Mouse (Mus musculus): ENCODE results near the gene Gpnmb. TPM values are rescaled to one million over a fixed set of nuclear protein-coding genes. Genes with fewer than 3 reads are reported as not detected.

Gene Gpnmb
- total RNA-seq (2015; ENCODE audit: low replicate concordance) (13.7 TPM in 1 of 2 replicates, not detected in the other), total RNA-seq (2017; ENCODE audit: low replicate concordance) (0.13 TPM in 1 of 2 replicates, not detected in the other)

DNA sequence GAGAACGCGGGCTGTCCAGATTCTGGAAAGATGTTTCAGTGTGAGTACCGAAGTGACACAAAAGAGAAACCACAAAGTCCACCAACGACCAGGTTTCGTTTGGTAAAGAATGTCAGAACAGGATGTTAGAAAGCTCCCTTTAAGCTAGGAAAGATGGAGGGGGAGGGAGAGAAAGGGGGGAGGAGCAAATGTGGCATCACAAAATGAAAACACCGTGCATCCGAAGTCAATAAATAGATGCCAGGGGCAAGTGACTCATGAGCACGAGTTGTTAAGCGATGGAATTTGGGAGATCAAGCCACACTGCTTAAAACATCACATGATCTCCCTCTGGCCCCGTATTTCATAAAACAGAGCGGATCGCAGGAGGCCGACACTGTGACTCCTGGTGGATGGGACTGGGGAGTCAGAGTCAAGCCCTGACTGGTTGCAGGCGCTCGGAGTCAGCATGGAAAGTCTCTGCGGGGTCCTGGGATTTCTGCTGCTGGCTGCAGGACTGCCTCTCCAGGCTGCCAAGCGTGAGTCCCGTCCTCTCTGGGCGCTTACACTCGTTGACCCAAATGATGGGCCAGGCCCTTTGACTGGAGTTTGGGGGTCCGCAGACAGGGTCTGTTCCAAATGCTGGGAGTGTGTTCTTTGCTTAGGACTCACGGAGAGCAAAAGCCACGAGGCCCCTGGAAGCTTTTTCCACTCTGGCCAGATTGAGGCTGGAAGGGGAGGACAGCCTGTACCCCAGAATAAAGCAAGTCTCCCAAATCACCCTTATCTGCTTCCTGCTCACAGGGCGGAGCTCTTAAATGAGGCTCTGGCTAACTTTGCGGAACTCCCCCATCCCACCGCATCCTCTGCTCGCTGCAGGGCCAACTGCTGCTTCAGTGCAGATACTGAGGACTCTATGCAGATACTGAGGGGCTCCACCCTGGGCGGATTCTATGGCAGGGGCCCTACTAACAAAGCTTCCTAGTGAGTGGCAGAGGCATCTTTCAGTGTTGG, at the start of gene Gpnmb:
Gene Gpnmb (plus strand): TSS at position 272 of the 993 bp plus-strand sequence.
- no peak for ATAC-seq (replicated peaks; ENCODE audit: low FRiP score, poor library complexity, severe bottlenecking)

DNA sequence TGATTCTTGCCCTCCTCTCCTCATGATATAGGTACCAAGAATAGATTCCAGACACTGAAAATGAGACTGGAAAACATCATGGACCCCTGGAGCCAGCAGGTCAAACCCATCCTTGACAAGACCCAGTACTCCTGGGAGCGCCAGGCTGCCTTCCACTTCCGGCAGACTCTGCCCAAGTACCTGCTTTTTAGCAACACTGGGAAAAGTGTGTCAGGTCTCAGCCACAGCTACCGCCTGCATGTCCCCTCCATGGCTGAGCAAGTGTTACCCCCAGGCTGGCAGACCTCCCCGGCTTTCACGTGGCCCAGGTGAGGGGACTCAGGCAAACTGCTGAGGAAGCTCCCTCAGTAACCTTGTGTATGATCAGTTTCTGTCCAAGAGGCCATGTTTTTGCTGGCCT, 46.4 kb upstream of the Gpnmb start:
- ATAC-seq (replicated peaks; ENCODE audit: low FRiP score, poor library complexity, severe bottlenecking): no peak

DNA sequence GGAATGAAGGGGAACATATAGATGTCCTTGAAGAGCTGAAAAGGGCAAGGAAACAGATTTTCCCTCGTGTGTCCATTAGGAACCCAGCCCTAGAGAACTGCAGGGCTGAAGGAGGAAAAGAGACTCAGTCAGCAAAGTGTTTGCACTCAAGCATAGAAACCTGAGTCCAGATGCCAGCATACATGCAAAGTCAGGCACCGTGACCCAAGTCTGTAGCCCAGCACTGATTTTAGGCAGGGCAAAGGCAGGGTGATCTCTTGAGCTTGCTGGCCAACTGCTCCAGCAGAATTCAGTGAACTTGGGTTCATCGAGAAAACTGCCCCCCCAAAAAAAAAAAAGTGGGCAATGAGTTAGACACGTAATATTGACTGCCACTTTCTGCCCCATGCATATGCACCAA, 44.4 kb upstream of the Gpnmb start:
- no peak for ATAC-seq (replicated peaks; ENCODE audit: low FRiP score, poor library complexity, severe bottlenecking)

DNA sequence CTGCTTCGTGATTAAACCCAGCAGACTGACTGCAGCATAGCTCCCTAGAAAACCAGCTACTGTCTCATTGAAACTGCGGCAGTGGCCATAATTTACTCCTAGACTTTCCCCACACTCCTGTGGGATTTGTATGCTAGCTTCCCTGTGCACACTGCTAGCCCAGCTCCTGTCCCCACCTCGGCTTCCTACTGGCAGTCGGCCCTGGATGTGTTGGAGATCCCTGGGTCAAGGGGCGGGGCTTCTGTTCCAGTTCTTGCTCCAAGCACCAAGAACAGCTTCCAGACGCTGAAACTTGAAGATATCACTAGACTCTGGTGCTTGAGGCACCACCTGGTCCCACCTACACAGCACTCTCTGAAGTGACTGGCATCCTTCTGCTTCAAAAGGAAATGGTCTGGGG, 38.2 kb upstream of the Gpnmb start:
- no peak for ATAC-seq (replicated peaks; ENCODE audit: low FRiP score, poor library complexity, severe bottlenecking)

DNA sequence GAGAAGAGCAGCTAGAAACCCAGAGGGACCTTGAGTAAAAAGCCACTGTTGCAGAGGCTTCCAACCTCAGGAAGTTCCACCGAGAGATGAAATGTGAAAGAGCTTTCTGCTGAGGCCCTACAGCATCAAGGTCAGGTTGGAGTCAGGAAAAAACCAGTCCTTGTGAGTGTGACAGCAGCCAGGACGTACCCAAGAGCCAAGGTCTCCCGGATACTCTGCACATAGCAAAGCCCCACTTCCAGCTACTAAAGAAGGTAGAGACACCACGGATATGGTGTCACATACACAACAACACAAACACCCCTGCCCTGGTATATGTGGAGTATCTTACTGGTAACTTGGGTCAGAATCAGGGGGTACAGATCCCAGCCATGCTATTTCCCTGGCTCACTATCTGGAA, 37.5 kb upstream of the Gpnmb start:
- ATAC-seq (replicated peaks; ENCODE audit: low FRiP score, poor library complexity, severe bottlenecking): no peak

DNA sequence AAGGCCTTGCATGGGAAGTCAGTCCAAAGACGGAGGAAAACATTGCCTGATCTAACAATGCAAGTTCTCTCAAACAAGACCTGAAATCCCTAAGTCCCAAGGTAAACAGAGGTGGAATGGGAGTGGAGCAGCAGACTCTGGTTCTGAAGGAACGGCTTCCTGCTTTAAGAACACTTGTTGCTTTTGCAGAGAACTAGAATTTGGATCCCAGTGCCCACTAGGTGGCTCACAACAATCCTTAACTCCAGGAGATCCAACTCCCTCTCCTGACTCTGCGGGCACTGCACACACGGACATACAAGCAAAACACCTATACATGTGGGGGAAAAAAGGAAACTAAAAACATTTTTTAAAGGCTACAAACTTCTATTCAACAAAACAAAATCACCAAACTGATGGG, 33.0 kb upstream of the Gpnmb start:
- no peak for ATAC-seq (replicated peaks; ENCODE audit: low FRiP score, poor library complexity, severe bottlenecking)

DNA sequence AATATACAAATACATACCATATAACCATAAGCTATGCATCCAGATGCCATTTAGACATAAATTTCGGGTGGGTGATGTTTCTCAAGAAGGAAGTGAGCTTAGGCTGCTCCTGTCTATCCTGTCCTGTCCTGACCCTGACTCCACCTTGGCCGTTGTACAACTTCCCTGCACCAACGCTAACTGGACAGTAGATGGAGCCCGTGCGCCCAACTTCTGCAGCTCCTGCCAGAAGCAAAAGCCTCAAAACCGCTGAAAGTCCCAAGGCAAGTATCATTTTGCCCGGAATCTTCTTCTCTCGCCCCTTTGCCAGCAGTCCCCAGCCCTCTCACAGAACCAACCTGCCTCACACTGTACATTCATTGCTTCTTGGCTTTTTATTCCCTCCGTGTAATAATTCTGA, 28.4 kb upstream of the Gpnmb start:
- 0 out of 2 replicates have a peak, but pooled peaks have one; percentile 52 for ATAC-seq (replicated peaks; ENCODE audit: low FRiP score, poor library complexity, severe bottlenecking)

DNA sequence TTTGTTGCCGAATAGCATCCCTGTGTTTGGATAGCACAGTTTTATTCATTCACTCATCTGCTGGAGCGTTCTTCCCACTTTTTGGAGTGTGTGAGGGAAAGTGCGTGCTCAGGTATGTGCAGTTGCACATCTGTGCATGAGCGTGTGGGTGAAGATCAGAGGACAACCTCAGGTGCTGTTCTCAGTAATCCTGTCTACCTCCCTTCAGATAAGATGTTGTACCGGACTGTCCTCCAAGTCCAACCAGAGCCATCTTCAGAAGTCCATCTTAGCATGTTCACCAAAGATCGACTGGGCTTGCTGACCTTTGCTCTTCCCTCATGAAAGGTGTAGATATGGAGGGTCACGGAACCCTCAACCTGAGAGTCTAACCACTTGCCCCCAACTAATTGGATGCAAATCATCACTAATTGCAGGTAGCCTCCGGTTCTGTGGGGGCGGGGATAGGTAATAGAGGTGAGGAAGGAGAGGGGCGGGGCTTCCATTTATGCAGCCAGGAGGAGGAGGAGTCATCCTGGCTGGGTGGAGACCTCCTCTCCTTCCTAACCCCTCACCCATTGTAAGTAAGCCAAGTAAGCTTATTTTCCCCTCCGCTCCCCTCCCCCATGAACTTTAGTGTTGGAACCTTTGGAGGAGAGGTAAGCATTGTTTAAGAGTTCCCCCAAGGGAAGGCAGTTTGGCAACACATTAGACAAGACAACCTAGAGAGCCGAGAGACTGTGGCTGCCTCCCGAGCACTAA, 27.8 kb upstream of the Gpnmb start:
- no peak for ATAC-seq (replicated peaks; ENCODE audit: low FRiP score, poor library complexity, severe bottlenecking)

DNA sequence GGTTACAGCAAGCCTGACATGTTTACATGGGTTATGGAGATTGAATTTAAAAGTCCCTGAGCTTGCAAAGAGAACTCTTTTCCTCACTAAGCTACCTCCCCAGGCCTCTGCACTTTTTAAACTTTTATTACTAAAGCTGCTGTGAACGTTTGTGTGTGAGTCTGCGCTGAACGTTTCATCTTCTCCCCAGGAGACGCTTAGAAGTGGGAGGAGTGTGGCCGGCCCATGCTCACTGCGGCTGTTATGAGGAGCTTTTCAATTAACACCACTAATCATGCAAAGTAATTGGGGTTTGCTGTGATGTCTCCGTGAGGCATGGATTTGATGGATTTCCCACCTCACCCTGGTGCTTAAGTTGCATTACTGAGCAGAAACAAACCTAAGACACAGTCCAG, 27.2 kb upstream of the Gpnmb start:
- no peak for ATAC-seq (replicated peaks; ENCODE audit: low FRiP score, poor library complexity, severe bottlenecking)

DNA sequence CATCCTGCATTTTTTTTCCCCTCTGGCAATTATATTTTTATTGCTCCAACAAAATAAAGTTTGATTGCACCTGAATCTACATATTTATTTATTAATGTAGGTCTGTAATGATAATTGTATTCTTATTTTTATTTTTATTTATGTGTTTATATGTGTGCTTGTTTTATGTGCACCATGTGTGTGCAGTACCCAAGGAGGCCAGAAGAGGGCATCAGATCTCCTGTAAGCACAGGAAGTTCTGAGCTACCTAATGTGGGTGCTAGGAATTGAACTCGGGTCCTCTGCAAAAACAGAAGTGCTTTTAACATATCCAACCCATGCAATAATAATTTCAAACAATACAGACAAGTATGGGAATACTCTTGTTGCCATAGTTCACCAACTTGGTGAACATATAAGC, 26.7 kb upstream of the Gpnmb start:
- no peak for ATAC-seq (replicated peaks; ENCODE audit: low FRiP score, poor library complexity, severe bottlenecking)

DNA sequence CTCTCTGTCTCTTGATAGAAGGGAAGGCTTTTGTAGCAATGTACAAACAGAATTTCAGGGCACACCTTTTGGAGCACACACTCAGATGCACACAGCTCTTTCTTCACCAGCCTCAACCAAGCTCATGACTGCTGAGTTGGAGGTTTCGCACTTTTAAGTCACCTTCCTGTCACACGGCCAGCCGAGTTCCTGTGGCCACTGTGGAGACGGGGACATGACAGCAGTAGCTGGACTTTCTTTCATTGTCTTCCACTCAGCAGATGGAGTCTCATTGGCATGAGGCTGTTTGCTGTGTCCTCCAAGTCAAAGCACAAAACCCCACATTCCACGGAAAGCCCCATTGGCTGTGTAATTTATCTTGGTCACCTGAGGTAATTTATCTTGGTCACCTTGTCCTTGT, 25.2 kb upstream of the Gpnmb start:
- ATAC-seq (replicated peaks; ENCODE audit: low FRiP score, poor library complexity, severe bottlenecking): no peak

DNA sequence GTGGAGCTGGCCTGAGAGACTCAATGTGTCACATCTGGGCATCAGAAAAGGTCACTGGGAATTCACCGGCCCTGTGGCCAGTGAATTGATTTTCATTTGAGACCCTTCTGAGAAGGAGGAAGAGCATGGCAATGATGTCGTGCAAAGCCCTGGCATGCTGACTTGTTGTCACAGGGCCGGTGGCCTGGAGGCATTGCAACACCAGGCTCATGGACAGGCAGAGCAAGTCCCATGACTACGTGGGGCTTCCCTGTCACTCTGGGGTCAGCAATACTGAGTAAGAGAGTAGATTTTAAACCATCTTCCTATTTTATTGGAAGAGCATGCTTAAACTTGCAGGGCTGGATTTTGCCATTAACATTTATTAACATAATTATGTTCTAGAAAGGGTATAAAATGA, 23.3 kb upstream of the Gpnmb start:
- ATAC-seq (replicated peaks; ENCODE audit: low FRiP score, poor library complexity, severe bottlenecking): no peak

DNA sequence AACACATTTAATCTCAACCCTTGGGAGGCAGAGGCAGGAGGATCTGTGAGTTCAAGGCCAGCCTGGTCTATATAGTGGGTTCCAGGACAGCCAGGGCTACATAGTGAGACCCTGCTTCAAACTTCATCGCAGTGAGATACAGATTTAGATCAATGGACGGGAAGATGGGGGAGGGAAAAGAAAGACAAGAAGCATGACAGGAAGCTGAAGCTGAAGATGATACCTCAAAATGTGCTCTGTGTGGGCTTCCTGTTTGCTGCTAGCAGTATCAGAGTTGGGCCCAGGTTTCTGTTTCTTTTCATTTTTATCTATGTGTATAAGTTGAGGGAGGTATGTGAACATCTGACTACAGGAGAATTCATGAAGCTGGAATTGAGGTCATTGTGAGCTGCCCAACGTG, 22.9 kb upstream of the Gpnmb start:
- ATAC-seq (replicated peaks; ENCODE audit: low FRiP score, poor library complexity, severe bottlenecking): no peak

DNA sequence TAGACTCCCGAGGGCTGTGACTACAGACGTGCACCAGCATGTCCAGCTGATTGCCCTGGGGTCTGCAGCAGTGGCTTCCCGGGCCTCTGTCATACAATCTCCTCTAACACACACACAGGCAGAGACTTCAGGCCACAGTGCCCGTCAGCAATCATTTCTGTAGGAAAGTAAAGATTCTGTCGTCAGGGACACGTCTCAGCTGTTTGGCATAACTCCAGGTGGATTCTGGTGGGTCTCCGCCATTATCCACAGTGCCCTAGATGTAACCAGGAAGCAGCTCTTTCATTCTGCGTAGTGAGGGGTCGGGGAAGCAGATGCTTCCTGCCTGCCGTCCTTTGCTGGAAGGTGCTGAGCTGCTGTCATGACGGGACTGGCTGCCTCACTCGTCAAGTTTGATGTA, 19.2 kb upstream of the Gpnmb start:
- ATAC-seq (replicated peaks; ENCODE audit: low FRiP score, poor library complexity, severe bottlenecking): no peak

DNA sequence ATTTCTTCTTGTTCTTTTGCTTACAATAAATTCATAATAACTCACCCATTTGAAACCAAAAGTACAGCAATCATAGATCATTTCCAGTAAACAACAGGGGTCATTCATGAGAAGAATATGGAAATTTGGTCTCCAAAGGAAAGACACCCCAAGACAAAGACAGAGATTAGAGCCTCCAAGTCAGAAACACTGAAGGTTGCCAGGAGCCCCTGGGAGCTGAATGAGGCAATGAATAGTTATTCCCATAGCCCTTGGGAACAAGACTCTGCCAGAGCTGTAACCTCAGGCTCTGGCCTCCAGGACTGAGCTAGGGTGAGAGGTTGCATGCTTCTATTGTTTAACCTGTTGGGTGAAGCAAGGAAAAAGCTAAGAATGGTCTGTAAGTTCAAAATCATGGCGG, 17.0 kb upstream of the Gpnmb start:
- no peak for ATAC-seq (replicated peaks; ENCODE audit: low FRiP score, poor library complexity, severe bottlenecking)

DNA sequence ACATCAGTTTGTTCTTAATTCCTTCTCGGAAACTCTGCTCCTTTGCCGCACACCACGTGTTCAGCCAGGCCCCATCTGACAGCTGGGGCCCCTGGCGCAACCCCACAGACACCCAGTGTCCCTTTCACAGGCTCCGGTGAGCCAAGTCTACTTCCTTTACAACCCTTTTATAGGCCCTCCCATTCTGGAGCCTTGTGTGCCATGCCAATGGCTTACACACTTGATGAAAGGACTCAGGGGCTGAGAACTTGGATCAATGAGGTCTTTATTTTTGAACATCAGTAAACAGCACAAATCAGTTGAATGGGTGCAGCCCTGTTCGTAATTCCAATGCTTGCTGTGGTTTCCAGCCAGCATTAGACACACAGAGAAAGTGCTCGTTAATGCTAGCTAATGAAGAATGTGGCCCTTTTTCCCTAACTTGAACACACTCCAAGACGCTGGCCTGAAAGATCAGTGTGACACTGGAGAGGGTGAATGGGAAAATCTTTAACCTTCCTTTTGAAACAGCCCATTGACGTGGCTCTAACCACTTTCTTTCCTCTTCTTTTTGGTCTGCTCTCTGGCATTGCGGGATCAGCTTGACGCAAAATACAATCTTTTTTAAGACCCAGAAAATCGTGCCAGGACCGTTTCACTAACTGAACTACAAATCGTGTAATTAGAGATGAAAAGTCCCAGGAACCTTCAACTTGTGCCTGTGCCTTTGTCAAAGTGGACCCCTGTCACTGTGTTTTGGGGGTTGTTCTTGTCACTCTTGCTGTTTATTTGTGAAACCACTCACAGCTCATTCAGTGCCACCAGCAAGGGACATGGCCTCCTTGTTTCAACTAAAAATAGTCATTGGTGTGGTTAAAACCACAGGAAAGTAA, 15.0 kb upstream of the Gpnmb start:
- ATAC-seq (replicated peaks; ENCODE audit: low FRiP score, poor library complexity, severe bottlenecking): no peak

DNA sequence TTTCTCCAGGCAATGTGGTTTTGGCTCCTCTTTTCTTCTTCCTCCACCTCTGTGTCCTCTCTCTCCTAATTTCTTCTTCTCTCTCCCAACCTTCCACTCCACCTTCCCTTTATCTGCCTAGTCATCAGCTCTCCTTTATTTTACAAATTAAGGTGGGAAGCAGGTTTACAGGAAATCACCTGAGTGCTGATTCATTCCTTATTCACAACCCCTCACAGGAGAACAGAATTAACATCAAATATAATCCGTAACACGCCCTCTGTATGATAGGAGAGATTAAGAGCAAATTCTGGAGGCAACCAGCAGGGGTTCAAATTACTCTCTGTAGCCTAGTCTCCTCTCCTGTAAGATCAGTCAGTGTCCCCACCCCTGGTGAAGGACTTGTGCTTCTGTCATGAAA, 14.0 kb upstream of the Gpnmb start:
- no peak for ATAC-seq (replicated peaks; ENCODE audit: low FRiP score, poor library complexity, severe bottlenecking)

DNA sequence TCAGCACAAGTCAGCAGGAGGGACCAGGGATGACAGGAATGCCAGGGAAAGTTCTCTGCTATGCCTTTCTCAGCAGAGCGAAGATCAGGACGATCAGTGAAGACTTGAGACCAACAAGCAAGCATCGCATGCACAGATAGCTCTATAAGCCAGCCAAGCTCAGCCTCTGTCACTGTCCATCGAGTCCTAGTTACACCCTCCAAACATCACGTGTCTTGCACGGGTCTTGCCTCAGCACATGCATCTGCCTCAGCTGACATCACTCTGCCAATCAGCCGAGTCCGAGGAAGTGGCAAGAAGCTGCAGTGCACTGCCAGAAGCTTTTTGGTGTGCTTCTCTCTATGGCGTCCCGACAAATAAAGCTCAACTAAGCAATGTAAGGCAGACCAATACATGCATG, 13.0 kb upstream of the Gpnmb start:
- no peak for ATAC-seq (replicated peaks; ENCODE audit: low FRiP score, poor library complexity, severe bottlenecking)

DNA sequence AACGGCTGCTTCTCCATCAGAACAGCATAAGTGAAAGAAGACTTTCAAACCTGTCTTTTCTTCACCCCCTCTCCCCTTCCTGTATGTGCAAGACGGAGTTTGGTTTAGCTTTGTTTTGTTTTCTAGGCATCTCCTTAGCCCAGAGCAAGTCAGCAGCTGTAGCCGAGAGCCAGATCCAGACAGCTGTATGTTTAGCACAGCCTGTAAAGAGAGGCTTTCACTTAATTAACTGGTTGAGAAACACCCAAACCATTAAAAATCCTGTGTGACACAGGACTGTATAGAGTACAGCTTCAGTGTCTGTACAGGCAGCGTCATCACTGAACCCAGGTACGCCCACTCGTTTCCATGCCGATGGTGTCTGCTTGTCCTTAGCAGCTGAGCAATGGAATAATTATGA, 11.1 kb upstream of the Gpnmb start:
- ATAC-seq (replicated peaks; ENCODE audit: low FRiP score, poor library complexity, severe bottlenecking): no peak

DNA sequence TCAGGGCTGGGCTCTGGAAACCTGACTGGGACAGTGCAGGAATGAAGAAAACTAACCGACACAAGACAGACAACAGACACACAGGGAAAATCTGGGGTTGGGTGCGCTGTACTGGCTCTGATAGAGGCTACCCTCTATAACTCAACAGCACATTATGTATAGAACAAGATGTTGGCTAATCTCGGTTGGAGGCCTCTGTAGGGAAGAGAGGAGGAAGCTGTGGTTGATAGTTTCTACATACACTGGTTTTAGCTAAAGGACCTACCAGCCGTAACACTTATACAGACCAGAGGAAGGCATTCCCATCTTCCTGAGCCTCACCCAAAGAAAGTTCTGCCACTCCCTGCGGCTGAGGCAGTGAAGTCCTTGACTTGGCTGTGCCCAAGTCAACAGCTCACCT, 9.8 kb upstream of the Gpnmb start:
- no peak for ATAC-seq (replicated peaks; ENCODE audit: low FRiP score, poor library complexity, severe bottlenecking)
